Mouse (Mus musculus): ENCODE data around the gene Inppl1.

DNA sequence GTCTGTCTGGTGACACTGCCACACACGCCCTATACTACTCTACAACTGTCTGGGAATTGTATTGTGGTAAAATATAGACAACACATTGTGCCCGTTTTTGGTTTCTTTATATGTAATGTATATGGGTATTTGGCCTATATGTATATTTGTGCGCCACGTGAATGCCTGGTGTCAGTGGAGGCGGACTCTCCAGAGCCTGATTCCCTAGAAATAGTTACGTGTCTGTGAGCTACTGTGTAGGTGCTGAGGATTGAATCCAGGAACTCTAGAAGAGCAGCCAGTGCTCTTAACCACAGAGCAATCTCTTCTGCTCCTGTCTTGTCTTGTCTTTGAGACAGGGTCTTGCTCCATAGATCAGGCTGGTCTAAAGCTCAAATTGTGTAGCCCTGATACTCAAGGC is 48.2 kb upstream of the Inppl1 start:
- TF ChIP-seq CTCF (IDR thresholded peaks at IDR 0.05; ENCODE audit: borderline replicate concordance, extremely low read depth, insufficient read depth, insufficient read length) (no peak), POLR2A (IDR thresholded peaks at IDR 0.05; ENCODE audit: borderline replicate concordance, extremely low read depth, insufficient read depth, insufficient read length, poor library complexity, severe bottlenecking) (no peak)

Measured in brain, embryonic 14.5 days (tissue).